Mouse (Mus musculus) activated CD4-positive, CD25-positive, alpha-beta regulatory T cell, adult 9 weeks (primary cell): ENCODE data around the gene Trim61. TPM values are rescaled to one million over a fixed set of nuclear protein-coding genes. Genes with fewer than 3 reads are reported as not detected.

ENCODE experiments used
- polyA plus RNA-seq: library from polyadenylated mRNA; unstranded; fragments of 100-300 nt; shearing (Covaris generic); gene quantifications from one replicate; pipeline ENCODE4 v1.2.1, GENCODE M21; 2017

Trim61 gene
- not detected for polyA plus RNA-seq

DNA sequence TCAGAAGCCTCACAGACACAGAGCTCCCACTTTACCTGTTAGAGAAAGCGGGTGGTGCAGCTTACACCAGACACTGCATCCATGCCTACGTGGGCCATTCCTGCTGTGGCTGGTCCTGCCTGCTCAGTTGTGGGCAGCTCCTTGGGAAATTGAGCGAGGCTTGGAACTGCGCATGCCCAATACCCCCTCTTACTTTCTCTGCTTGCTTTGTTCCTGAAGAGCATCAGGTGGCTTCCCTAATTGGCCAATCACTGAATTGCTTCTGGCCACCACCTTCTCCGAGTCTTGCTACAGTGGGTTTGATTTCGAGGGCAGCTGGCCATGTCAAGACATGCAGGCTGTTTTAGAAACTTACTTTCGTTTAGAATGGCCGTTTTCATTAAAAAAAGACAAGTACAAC is at the start of gene Trim61, which contains the start of gene Trim60:
Trim61 (minus strand) TSS at position 101 of the 400 bp plus-strand sequence.
Trim60 (minus strand) TSS at position 162 of the 400 bp plus-strand sequence.

DNA sequence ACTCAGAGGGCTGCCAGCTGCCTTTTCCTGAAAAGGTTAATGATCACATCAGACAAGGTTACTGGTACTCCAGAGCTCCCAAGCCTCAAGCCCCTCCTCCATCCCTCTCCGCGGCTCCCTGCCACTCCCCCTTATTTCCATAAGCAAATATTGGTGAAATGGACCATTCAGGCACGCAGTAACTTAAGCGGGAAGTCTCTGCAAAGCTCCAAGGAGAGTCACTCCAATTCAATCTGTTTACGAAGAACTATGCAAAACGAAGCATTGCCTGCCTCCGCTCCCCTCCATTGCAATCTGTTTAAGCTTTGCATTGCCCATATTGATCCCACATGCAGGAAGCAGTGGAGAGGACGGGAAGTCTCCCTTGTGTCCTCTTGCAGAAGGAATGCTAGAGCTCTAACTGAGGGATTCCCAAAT is 18.8 kb upstream of the Trim61 start, which contains the start of gene Apela:
Apela (minus strand) TSS at position 220 of the 417 bp plus-strand sequence.

DNA sequence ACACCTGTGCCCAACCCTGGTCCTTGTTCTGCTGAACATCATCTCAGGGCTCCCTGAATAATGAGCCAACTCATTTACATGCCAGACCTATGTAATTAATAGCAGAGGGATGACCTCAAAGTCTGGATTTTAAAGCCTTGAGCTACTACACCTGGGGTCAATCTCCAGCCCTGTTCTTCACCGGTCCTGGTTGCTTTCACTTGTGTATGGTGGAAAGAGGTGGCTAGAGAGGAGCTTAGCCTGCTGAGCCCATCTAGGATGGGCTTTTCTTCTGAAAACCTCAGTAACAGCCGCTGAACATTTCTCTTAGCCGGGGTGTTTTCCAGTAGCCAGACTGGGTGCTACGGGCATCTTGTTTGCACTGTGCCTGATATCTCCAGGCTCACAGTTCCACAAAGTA is 30.6 kb downstream of the Trim61 start, which contains the start of gene Trim75:
Trim75 (minus strand) TSS at position 101 of the 400 bp plus-strand sequence.

Other genes with a start within 250 kb of the Trim61 start
- 2.6 TPM for gene Klhl2, start 168.5 kb downstream of the Trim61 start, polyA plus RNA-seq
- 52.5 TPM for gene Tmem192, start 71.3 kb downstream of the Trim61 start, polyA plus RNA-seq
- not detected for gene Trim75, start 30.7 kb downstream of the Trim61 start, polyA plus RNA-seq
- not detected for gene Trim60, start 61 bp upstream of the Trim61 start, polyA plus RNA-seq
- gene Apela, start 18.8 kb upstream of the Trim61 start, polyA plus RNA-seq: not detected
- not detected for gene Gm10663, start 56.5 kb upstream of the Trim61 start, polyA plus RNA-seq
- gene BC030870, start 111.0 kb upstream of the Trim61 start, polyA plus RNA-seq: not detected